Mouse (Mus musculus): ENCODE data around the gene Gnb3.

DNA sequence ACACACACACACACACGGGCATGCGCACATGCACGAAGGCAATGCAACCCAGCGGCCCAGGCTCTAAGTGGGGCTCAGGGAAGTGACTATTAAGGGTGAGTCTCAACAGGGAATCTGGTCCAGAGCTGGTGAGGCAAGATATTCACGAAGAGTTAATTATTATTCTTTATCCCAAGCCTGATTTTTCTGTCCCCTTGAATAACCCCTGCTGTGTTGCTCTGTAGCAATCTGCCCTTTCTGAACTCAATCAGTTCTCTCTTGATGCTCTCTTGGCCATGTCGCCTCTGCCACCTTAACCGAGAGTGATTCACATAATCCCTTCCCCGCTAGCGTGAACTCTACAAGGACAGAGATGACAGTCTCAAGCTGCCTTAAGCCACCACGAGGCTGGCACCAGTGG, 43.3 kb upstream of the Gnb3 start:
- TF ChIP-seq POLR2A (IDR thresholded peaks at IDR 0.05; ENCODE audit: borderline replicate concordance, control insufficient read depth, low read depth, low read length) (no peak), CTCF (IDR thresholded peaks at IDR 0.05; ENCODE audit: control insufficient read depth, insufficient read depth, low read length) (no peak)

Data from bone marrow, adult 2 months (tissue).